Mouse (Mus musculus) forebrain, embryonic 11.5 days (tissue): Measurements from ENCODE around the gene Vac14. TPM values are rescaled to one million over a fixed set of nuclear protein-coding genes. Genes with fewer than 3 reads are reported as not detected.
A peak's percentile ranks its signal among the peaks of the same experiment; 100 is the strongest.

Experiments
- ATAC-seq: fragments of 200-750 bp; cut with Nextera tagmentation; replicated peaks from 2 replicates; pipeline ENCODE4 v1.8.0; 2017; ENCODE audit warnings: moderate TSS enrichment; ENCODE audit not compliant: low FRiP score
- DNase-seq: peaks from one replicate; pipeline ENCODE4 v3.0.0-alpha.2; 2017; ENCODE audit warnings: low spot score
- H3K27ac ChIP-seq: fragments of 300-500 bp; sonication (generic); 2 replicates; pipeline ENCODE4 v1.5.1; 2014; ENCODE audit warnings: low read depth, low read length
- H3K27me3 ChIP-seq: fragments of 300-500 bp; sonication (generic); 2 replicates; pipeline ENCODE4 v1.6.1; 2014; ENCODE audit warnings: mild to moderate bottlenecking, low read length, mixed read lengths; ENCODE audit not compliant: control insufficient read depth, insufficient read depth
- H3K36me3 ChIP-seq: fragments of 300-500 bp; sonication (generic); 2 replicates; pipeline ENCODE4 v1.6.1; 2014; ENCODE audit warnings: mild to moderate bottlenecking, low read length, moderate library complexity, mixed read lengths; ENCODE audit not compliant: control insufficient read depth, insufficient read depth
- H3K4me1 ChIP-seq: fragments of 300-500 bp; sonication (generic); replicated peaks from 2 replicates; pipeline ENCODE4 v1.6.1; 2014; ENCODE audit warnings: low read length, mixed read lengths; ENCODE audit not compliant: control insufficient read depth, insufficient read depth
- H3K4me2 ChIP-seq: fragments of 300-500 bp; sonication (generic); 2 replicates; pipeline ENCODE4 v1.6.1; 2014; ENCODE audit warnings: low read depth, mild to moderate bottlenecking, low read length, moderate library complexity, mixed read lengths; ENCODE audit not compliant: severe bottlenecking
- H3K4me3 ChIP-seq: fragments of 300-500 bp; sonication (generic); 2 replicates; pipeline ENCODE4 v1.5.1; 2014; ENCODE audit warnings: low read depth, low read length
- H3K9ac ChIP-seq: fragments of 300-500 bp; sonication (generic); 2 replicates; pipeline ENCODE4 v1.6.1; 2014; ENCODE audit warnings: low read length
- H3K9me3 ChIP-seq: fragments of 300-500 bp; sonication (generic); 2 replicates; pipeline ENCODE4 v1.6.1; 2016; ENCODE audit warnings: low read length, mixed read lengths; ENCODE audit not compliant: control insufficient read depth
- WGBS: fragments of 180-500 bp; shearing (Covaris S2); extraction: QIAGEN DNeasy Blood & Tissue Kit; methylation state at CpG from one replicate; pipeline ENCODE4 v1.1.7; 2014; 5-methylcytosine and 5-hydroxymethylcytosine counted together
- polyA plus RNA-seq: library from polyadenylated mRNA; unstranded; fragments of >200 nt; fragmentation: Nextera tagmentation; extraction: Ambion mirVana; gene quantifications from 2 replicates; pipeline ENCODE4 v1.2.1, GENCODE M21; 2014

Gene Vac14
- polyA plus RNA-seq, 1 experiment from 2014 or later = 31.8 TPM

DNA sequence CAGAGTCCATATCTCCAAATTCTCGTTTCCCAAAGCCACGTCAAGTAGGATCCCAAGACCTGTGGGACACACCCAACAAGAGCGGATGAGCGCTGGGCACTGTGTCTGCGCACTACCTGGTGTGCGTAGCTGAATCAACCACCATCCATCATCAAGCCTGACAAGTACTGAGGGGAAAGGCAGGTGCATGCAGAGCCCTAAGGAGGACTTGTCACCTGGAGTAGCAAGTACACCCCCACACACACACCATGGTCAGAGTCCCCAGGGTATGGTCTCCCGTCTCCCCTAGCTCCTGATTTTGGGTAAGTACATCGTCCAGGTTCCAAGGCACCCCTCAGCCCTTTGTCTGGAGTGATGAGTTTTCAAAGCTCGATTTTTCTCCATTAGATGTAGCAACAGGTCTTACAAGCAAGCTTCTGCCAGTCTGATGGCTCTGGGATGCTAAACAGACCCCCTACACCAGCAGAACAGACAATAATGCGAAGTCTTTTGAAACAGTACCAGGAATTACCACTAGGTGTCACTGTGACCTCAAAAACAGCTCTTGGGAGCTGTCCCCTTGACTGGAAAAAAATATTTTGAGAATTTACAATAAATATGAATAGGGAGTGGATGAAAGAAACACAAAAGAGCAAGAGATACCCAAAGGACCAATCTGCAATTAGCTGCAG is 131.2 kb downstream of the Vac14 start:
- no peak overlapping the region for H3K9ac ChIP-seq
- no peaks in the 10 kb centered on the region for H3K27me3 ChIP-seq
- 58% methylated on average over 10 of the region's 10 CpGs for WGBS
- DNase-seq = no peak
- no peak overlapping the region for H3K4me3 ChIP-seq
- no peaks in the 10 kb centered on the region for H3K4me1 ChIP-seq
- no peak overlapping the region for H3K27ac ChIP-seq
- no peaks in the 10 kb centered on the region for H3K36me3 ChIP-seq
- H3K4me2 ChIP-seq = no peak overlapping the region
- H3K9me3 ChIP-seq = no peaks in the 10 kb centered on the region
- 0 out of 2 replicates have a peak, but pooled peaks have one; percentile 27 for ATAC-seq

DNA sequence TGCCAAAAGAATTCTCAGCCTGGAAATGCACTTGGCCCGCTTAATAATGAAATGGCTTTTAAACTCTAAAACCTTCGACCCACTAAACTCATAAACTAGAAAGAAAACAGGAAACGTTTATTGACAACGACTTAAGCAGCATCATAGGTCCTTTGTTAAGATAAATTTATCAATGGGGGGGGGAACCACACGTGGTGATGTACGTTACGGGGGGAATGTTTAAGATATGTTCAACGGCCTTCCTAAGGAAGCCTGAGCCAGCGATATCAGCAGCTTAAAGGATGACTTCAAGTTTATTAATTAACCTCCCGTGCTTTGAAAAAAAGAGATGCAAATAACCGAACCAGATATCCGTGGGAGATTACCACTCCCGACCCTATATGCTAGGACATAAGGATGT is 131.9 kb downstream of the Vac14 start:
- H3K27ac ChIP-seq = no peak overlapping the region
- H3K4me2 ChIP-seq = no peak overlapping the region
- no peaks in the 10 kb centered on the region for H3K4me1 ChIP-seq
- 56% methylated on average over 13 of the region's 13 CpGs for WGBS
- no peaks in the 10 kb centered on the region for H3K27me3 ChIP-seq
- DNase-seq (no peak), ATAC-seq (no peak)
- H3K4me3 ChIP-seq = no peak overlapping the region
- H3K9me3 ChIP-seq = no peaks in the 10 kb centered on the region
- H3K36me3 ChIP-seq = no peaks in the 10 kb centered on the region
- no peak overlapping the region for H3K9ac ChIP-seq

- no peak for DNase-seq
- Histone ChIP-seq H3K4me2 (no peak overlapping the region), H3K9ac (no peak overlapping the region), H3K36me3 (no peaks in the 10 kb centered on the region), H3K4me3 (no peak overlapping the region), H3K4me1 (no peaks in the 10 kb centered on the region), H3K27ac (no peak overlapping the region), H3K9me3 (no peaks in the 10 kb centered on the region), H3K27me3 (no peaks in the 10 kb centered on the region)
- WGBS = 80% methylated on average over 5 of the region's 5 CpGs
- ATAC-seq = no peak
These were observed 133.1 kb downstream of the Vac14 start for GRCm38 (mm10) chr8:110751490-110751889.

DNA sequence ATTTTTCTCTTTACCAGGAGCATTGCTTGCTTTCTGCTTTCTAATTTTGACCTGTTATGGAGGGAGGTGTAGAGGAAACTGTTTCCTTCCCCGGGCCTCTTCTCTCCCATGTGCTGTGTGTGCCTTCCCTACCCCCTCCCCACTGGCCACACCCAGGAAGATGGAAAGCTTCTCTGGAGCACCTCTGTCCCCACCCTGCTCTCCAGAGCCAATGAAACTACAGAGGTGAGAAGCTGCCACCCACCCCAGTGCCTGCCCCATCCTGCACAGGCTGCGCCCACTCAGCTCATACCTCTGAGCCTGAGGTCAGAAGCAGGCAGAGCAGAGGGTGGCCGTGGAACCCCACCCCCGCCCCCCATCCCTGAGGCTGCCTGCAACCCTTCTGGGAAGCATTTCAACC is 136.3 kb downstream of the Vac14 start:
- Histone ChIP-seq H3K27ac (no peak overlapping the region), H3K4me3 (no peak overlapping the region), H3K36me3 (no peaks in the 10 kb centered on the region), H3K27me3 (no peaks in the 10 kb centered on the region), H3K9me3 (no peaks in the 10 kb centered on the region), H3K4me2 (no peak overlapping the region), H3K9ac (no peak overlapping the region), H3K4me1 (no peaks in the 10 kb centered on the region)
- DNase-seq = no peak
- ATAC-seq = no peak
- 58% methylated on average over 4 of the region's 4 CpGs for WGBS

DNA sequence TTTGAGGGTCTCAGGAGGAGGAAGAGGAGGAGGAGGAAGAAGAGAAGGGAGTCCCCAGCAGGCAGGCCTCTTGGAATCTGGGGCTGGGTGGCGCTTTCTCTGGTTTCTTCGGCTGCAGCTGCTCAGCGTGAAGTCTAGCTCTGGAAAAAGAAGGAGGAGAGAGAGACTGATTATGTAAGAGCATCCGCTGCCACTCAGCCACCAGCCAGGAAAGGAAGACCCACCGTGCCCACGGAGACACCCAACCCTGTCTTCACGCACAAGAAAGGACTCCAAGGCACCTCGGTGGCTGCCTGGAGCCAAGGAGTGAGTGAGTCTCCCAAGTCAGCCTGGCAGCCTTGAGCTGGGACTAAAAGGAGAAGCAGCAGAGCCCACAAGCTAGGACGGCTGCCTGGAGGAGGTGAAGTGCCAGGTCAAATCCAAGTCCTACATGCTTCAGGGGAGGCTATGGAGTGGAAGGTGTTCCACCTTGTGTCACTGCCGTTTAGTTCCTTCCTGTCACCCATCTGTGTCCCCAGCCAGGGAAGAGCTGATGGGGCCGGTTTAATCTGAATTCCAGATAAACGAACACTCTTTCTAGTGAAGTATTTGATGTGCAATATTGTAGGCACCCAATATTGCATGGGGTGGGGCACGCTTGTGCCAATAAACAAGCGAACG is 137.3 kb downstream of the Vac14 start:
- WGBS = 58% methylated on average over 15 of the region's 15 CpGs
- DNase-seq (no peak), ATAC-seq (no peak)
- H3K9ac ChIP-seq = no peak overlapping the region
- H3K36me3 ChIP-seq = no peaks in the 10 kb centered on the region
- H3K27ac ChIP-seq = no peak overlapping the region
- no peaks in the 10 kb centered on the region for H3K9me3 ChIP-seq
- no peaks in the 10 kb centered on the region for H3K4me1 ChIP-seq
- no peak overlapping the region for H3K4me2 ChIP-seq
- no peaks in the 10 kb centered on the region for H3K27me3 ChIP-seq
- no peak overlapping the region for H3K4me3 ChIP-seq

DNA sequence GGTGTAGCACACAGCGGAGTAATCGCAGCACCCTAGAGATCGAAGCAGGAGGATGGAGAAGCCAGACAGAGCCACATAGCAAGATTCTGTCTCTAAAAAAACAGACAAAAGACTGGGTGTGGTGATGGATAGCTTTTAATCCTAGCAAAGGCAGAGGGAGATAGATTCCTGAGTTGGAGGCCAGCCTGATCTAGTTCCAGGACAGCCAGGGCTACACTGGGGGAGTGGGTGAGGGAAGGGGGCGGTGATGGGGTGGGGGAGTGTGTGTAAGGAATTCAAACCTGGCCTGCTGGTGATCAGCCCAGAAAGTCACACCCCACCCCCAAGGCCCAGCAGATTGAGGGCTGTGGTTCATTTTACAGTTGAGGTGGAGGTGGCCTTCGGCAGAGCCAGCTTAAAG is 137.8 kb downstream of the Vac14 start:
- DNase-seq = no peak
- Histone ChIP-seq H3K9me3 (no peaks in the 10 kb centered on the region), H3K4me3 (no peak overlapping the region), H3K4me2 (no peak overlapping the region), H3K4me1 (no peaks in the 10 kb centered on the region), H3K27ac (no peak overlapping the region), H3K36me3 (no peaks in the 10 kb centered on the region), H3K9ac (no peak overlapping the region), H3K27me3 (no peaks in the 10 kb centered on the region)
- 89% methylated on average over 5 of the region's 5 CpGs for WGBS
- ATAC-seq = no peak

DNA sequence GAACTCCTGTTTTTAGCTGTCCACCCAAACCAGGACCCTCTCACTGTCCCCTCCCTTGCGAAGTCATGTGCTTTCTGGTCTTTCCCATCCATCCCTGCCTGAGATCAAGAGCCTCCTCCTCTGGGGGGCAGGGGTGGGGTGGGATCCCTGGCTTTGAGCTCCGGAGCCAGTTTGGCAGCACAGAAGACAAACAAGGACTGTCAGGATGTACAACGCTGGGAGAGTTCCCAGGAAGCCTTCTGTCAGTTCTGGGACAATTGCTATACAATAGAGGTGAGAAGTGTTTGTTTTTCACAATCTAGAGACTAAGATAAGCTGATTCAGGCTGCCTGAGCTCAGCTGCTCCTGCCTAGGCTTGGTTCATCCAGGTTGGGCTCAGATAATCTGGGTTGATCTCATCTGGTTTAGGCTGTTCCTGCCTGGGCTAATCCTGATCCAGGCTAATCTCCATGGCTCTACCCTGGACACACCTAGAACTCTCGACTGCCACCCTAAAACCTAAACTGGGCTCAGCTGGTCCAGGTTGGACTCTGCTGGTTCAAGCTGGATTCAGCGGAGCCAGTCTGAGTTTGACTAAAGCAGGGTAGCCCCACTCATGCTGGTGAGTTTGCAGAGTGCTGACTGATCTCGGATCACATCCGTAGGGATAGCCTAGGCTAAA is 142.0 kb downstream of the Vac14 start:
- Histone ChIP-seq H3K4me3 (no peak overlapping the region), H3K9ac (no peak overlapping the region), H3K27me3 (no peaks in the 10 kb centered on the region), H3K4me1 (no peaks in the 10 kb centered on the region), H3K36me3 (no peaks in the 10 kb centered on the region), H3K9me3 (no peaks in the 10 kb centered on the region), H3K4me2 (no peak overlapping the region), H3K27ac (no peak overlapping the region)
- ATAC-seq (no peak), DNase-seq (no peak)
- WGBS = 74% methylated on average over 7 of the region's 7 CpGs

GRCm38 (mm10) chr8:110761185-110761584 is 142.8 kb downstream of the Vac14 start:
- no peak overlapping the region for H3K4me2 ChIP-seq

More at GRCm38 (mm10) chr8:110761185-110761584, 142.8 kb downstream of the Vac14 start:
- no peaks in the 10 kb centered on the region for H3K9me3 ChIP-seq
- H3K27ac ChIP-seq = no peak overlapping the region
- no peaks in the 10 kb centered on the region for H3K4me1 ChIP-seq
- no peaks in the 10 kb centered on the region for H3K36me3 ChIP-seq
- no peak for ATAC-seq
- H3K9ac ChIP-seq = no peak overlapping the region
- DNase-seq = no peak
- WGBS = 61% methylated on average over 5 of the region's 5 CpGs
- no peak overlapping the region for H3K4me3 ChIP-seq
- H3K27me3 ChIP-seq = no peaks in the 10 kb centered on the region
